Mouse (Mus musculus) large intestine, adult 2 months (tissue): ENCODE data around the gene Ddi2. TPM values are rescaled to one million over a fixed set of nuclear protein-coding genes. Genes with fewer than 3 reads are reported as not detected.

ENCODE experiments used
- DNase-seq: peaks from one replicate; pipeline ENCODE4 v3.0.0-alpha.2; 2012; ENCODE audit warnings: low read depth, low spot score
- WGBS: fragments of 180-500 bp; shearing (Covaris S2); methylation state at CpG from one replicate; pipeline ENCODE4 v1.1.7; 2018; 5-methylcytosine and 5-hydroxymethylcytosine counted together
- polyA plus RNA-seq: library from polyadenylated mRNA; depleted of rRNA; stranded (reverse); fragments of >200 nt; gene quantifications from 2 replicates; pipeline ENCODE4 v1.2.3, GENCODE M21; 2012; rRNA removed

Gene Ddi2
- polyA plus RNA-seq, 1 experiment, result 12.1 TPM

- DNase-seq, result no peak
- 97% methylated on average over 5 of the region's 5 CpGs for WGBS
Observed at GRCm38 (mm10) chr4:141636693-141637092, 86.5 kb downstream of the Ddi2 start.

- no peak for DNase-seq
- 82% methylated on average over 9 of the region's 9 CpGs for WGBS
Observed at GRCm38 (mm10) chr4:141635991-141636390, 87.2 kb downstream of the Ddi2 start.

DNA sequence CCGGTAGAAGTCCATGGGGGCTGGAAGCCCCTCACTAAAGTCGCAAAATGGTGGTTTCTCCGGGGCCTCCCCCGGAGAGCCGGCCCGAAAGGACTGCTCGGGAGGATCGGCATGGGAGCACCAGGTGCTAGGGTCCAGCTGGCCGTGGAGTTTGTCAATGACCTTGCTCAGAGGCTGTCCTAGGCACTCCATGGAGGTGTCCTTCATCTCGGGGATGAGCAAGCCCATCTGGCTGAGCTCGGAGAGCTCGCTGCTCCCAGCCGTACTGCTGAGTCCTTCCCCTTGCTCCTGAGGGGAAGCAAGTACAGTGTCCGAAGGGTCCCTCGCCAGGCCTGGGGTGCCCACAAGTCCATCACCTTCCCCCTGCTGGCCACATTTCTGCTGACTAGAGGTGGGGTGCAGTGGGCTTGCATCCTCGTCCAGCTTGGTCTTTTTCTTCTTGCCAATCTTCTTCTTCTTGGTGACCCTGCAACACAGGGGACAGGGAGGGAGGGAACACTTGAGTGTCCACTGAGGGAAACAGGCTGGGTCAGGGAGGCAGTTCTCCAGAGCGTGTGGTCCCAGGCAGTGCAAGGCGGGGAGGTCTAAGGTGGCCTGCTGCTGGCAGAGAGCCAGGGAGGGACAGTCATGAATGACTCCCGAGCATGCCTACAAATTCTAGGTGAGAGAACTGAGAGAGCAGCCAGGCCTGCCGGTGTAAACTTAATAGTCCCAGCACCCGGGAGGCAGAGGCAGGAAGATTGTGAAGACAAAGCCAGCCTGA lies 90.9 kb downstream of the Ddi2 start:
- DNase-seq, result no peak

GRCm38 (mm10) chr4:141631250-141631649 lies 92.0 kb downstream of the Ddi2 start:
- DNase-seq, result no peak
- WGBS, result 94% methylated on average over 20 of the region's 20 CpGs

More for the DNA sequence above, 90.9 kb downstream of the Ddi2 start:
- 89% methylated on average over 21 of the region's 21 CpGs for WGBS

DNA sequence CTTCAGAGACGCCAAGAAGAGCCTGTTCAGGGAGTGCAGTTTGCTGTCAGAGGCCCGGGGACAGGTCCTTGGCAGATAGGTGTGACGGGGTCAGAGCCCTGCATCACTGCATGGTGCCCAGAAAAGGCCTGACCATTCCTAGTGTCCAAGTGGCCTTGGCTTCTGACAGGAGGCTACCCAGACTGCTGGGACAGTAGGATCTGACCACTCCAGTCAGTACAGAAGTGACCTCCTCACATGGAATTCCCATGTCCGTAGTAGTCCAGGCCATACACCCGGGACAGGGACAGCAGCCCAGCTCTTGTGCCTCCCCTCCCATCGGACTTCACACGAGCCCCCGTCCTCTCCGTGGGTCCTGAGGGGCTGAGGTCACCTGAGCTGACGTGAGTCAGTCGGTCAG lies 93.2 kb downstream of the Ddi2 start:
- WGBS, result 90% methylated on average over 11 of the region's 11 CpGs
- DNase-seq, result no peak

DNA sequence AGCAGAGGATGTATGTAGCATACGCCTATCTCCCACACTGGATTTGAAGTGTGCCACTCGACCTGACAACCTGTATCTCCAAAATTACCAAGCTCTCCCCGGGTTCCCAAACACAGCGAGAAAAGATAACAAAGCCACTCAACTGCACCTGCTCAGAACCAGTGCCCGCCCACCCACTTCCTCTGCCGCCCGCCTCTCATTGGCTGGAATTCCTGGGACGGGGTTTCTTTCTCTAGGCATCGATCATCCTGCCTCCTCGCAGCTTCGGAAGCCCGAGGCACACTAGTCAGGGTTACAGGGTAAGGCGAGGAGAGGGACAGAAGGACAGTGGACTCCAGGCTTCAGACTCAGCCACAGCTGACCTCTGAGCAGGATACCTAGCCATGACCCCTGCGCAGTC lies 94.6 kb downstream of the Ddi2 start:
- no peak for DNase-seq
- WGBS, result 86% methylated on average over 14 of the region's 14 CpGs

Other genes with a start within 250 kb of the Ddi2 start
- gene Spen, start 184.8 kb downstream of the Ddi2 start, polyA plus RNA-seq, result 9.1 and 11.6 TPM in 2 replicates
- 68.0 and 133 TPM in 2 replicates for gene Fblim1, start 117.3 kb downstream of the Ddi2 start, polyA plus RNA-seq
- gene Tmem82, start 104.8 kb downstream of the Ddi2 start, polyA plus RNA-seq, result 37.3 and 60.7 TPM in 2 replicates
- 7.4 and 16.4 TPM in 2 replicates for gene Slc25a34, start 99.6 kb downstream of the Ddi2 start, polyA plus RNA-seq
- gene Plekhm2, start 58.5 kb downstream of the Ddi2 start, polyA plus RNA-seq, result 11.7 and 16.7 TPM in 2 replicates
- gene Rsc1a1, start 37.8 kb downstream of the Ddi2 start, polyA plus RNA-seq, result 13.5 and 19.5 TPM in 2 replicates
- gene Agmat, start 23.3 kb upstream of the Ddi2 start, polyA plus RNA-seq, result 9.9 and 16.9 TPM in 2 replicates
- gene Dnajc16, start 67.5 kb upstream of the Ddi2 start, polyA plus RNA-seq, result 6.3 and 8.1 TPM in 2 replicates
- 11.8 and 15.5 TPM in 2 replicates for gene Casp9, start 70.2 kb upstream of the Ddi2 start, polyA plus RNA-seq
- 1.7 and 4.1 TPM in 2 replicates for gene Cela2a, start 102.7 kb upstream of the Ddi2 start, polyA plus RNA-seq
- gene Ctrc, start 122.9 kb upstream of the Ddi2 start, polyA plus RNA-seq, result 0.17 and 0.32 TPM in 2 replicates
- 252 and 270 TPM in 2 replicates for gene Efhd2, start 151.5 kb upstream of the Ddi2 start, polyA plus RNA-seq